Mouse (Mus musculus): ENCODE data around the gene Pear1.
A peak's percentile ranks its signal among the peaks of the same experiment; 100 is the strongest.

Pear1 gene

GRCm38 (mm10) chr3:87809322-87809962 lies 14.7 kb downstream of the Pear1 start:
- no peak for DNase-seq (ENCODE audit: low spot score in 2 of 2)

- DNase-seq (ENCODE audit: low spot score in 2 of 2) = no peak
These were observed 19.9 kb downstream of the Pear1 start for GRCm38 (mm10) chr3:87804038-87804677.

- no peak for DNase-seq (ENCODE audit: low spot score in 2 of 2)
These were observed 22.4 kb downstream of the Pear1 start for GRCm38 (mm10) chr3:87801681-87802080.

- no peak for DNase-seq (ENCODE audit: low spot score in 2 of 2)
These were observed 27.3 kb downstream of the Pear1 start, which contains the start of gene Insrr for GRCm38 (mm10) chr3:87796736-87797334. Gene Insrr, plus strand, starts transcription at chr3:87796951.

- peak; percentile 33 to 66 for DNase-seq (ENCODE audit: low spot score in 2 of 2)
These were observed 28.5 kb downstream of the Pear1 start for GRCm38 (mm10) chr3:87795336-87796277.

GRCm38 (mm10) chr3:87794922-87795325 lies 29.2 kb downstream of the Pear1 start, which contains the start of gene Ntrk1:
Gene Ntrk1, minus strand, starts transcription at chr3:87795162.
- DNase-seq (ENCODE audit: low spot score in 2 of 2) = no peak

- DNase-seq (ENCODE audit: low spot score in 2 of 2) = no peak
These were observed 34.3 kb downstream of the Pear1 start for GRCm38 (mm10) chr3:87789768-87790167.

GRCm38 (mm10) chr3:87789248-87789647 lies 34.9 kb downstream of the Pear1 start:
- DNase-seq (ENCODE audit: low spot score in 2 of 2) = no peak

GRCm38 (mm10) chr3:87785626-87786214 lies 38.4 kb downstream of the Pear1 start:
- no peak for DNase-seq (ENCODE audit: low spot score in 2 of 2)

GRCm38 (mm10) chr3:87785156-87785555 lies 39.0 kb downstream of the Pear1 start:
- no peak for DNase-seq (ENCODE audit: low spot score in 2 of 2)

GRCm38 (mm10) chr3:87783282-87784023 lies 40.7 kb downstream of the Pear1 start:
- no peak for DNase-seq (ENCODE audit: low spot score in 2 of 2)

- DNase-seq (ENCODE audit: low spot score in 2 of 2) = no peak
These were observed 45.0 kb downstream of the Pear1 start for GRCm38 (mm10) chr3:87779086-87779485.

- DNase-seq (ENCODE audit: low spot score in 2 of 2) = no peak
These were observed 45.8 kb downstream of the Pear1 start for GRCm38 (mm10) chr3:87778283-87778682.

GRCm38 (mm10) chr3:87771088-87771487 lies 53.0 kb downstream of the Pear1 start:
- DNase-seq (ENCODE audit: low spot score in 2 of 2) = no peak

GRCm38 (mm10) chr3:87770280-87770679 lies 53.8 kb downstream of the Pear1 start:
- DNase-seq (ENCODE audit: low spot score in 2 of 2) = peak; percentile 48 to 60

GRCm38 (mm10) chr3:87769506-87769905 lies 54.6 kb downstream of the Pear1 start:
- no peak for DNase-seq (ENCODE audit: low spot score in 2 of 2)

GRCm38 (mm10) chr3:87768844-87769243 lies 55.3 kb downstream of the Pear1 start:
- DNase-seq (ENCODE audit: low spot score in 2 of 2) = peak; percentile 55

- DNase-seq (ENCODE audit: low spot score in 2 of 2) = no peak
These were observed 55.7 kb downstream of the Pear1 start for GRCm38 (mm10) chr3:87768431-87768830.

GRCm38 (mm10) chr3:87767764-87768163 lies 56.3 kb downstream of the Pear1 start:
- DNase-seq (ENCODE audit: low spot score in 2 of 2) = no peak

GRCm38 (mm10) chr3:87766284-87766667 lies 57.8 kb downstream of the Pear1 start:
- DNase-seq (ENCODE audit: low spot score in 2 of 2) = no peak

Measured in right cerebral cortex, postnatal 10 days (tissue).